Mouse (Mus musculus): ENCODE measurements around the gene Trub2. TPM values are rescaled to one million over a fixed set of nuclear protein-coding genes. Genes with fewer than 3 reads are reported as not detected.

Trub2 gene
- total and polyA plus RNA-seq, 3 experiments: 40.9 to 44.7 TPM; not detected in 1

- no peak overlapping the region for H3K27ac ChIP-seq (ENCODE audit: control insufficient read depth, low read depth, low read length)
- no peak overlapping the region for H3K9ac ChIP-seq (ENCODE audit: control insufficient read depth, low read depth, low read length, poor library complexity, severe bottlenecking)
- DNase-seq (ENCODE audit: low read depth, low spot score): no peak
- H3K9me3 ChIP-seq (replicated peaks; ENCODE audit: insufficient read depth, low read length): no peaks in the 10 kb centered on the region
- no peaks in the 10 kb centered on the region for H3K4me1 ChIP-seq (ENCODE audit: control insufficient read depth in 1 of 2, insufficient read depth in 2 of 2, low read length in 2 of 2)
- H3K79me2 ChIP-seq (ENCODE audit: control insufficient read depth, insufficient read depth, low read length, poor library complexity): no peaks in the 10 kb centered on the region
- no peaks in the 10 kb centered on the region; a peak in 1 of 4 replicates for H3K36me3 ChIP-seq (ENCODE audit: control insufficient read depth in 1 of 2, insufficient read depth in 2 of 2, low read length in 2 of 2)
- TF ChIP-seq CTCF (IDR thresholded peaks at IDR 0.05 in 2 of 3, conservative IDR thresholded peaks at IDR 0.05 in 1 of 3; ENCODE audit: control insufficient read depth in 1 of 3, insufficient read depth in 1 of 3, low read depth in 2 of 3, low read length in 3 of 3, poor library complexity in 1 of 3, severe bottlenecking in 1 of 3): no peak
- no peak for TF ChIP-seq GABPA (IDR thresholded peaks at IDR 0.05; ENCODE audit: low read depth, low read length)
- no peak for TF ChIP-seq MEF2A (IDR thresholded peaks at IDR 0.05; ENCODE audit: extremely low read depth, insufficient replicate concordance, low read depth, low read length, poor library complexity, severe bottlenecking)
- no peak for TF ChIP-seq MAFK (IDR thresholded peaks at IDR 0.05; ENCODE audit: borderline replicate concordance, low read depth, low read length)
- no peak for TF ChIP-seq CHD1 (IDR thresholded peaks at IDR 0.05; ENCODE audit: low read depth, low read length)
- TF ChIP-seq RAD21 (IDR thresholded peaks at IDR 0.05; ENCODE audit: low read depth, low read length): no peak
- TF ChIP-seq NRF1 (IDR thresholded peaks at IDR 0.05; ENCODE audit: insufficient read depth, low read depth, low read length, poor library complexity, severe bottlenecking): no peak
- no peak for TF ChIP-seq MYC (IDR thresholded peaks at IDR 0.05; ENCODE audit: low read depth, low read length)
- TF ChIP-seq RCOR1 (IDR thresholded peaks at IDR 0.05; ENCODE audit: low read depth, low read length): no peak
- no peak for TF ChIP-seq TAL1 (IDR thresholded peaks at IDR 0.05; ENCODE audit: low read length)
- no peak for TF ChIP-seq ZKSCAN1 (IDR thresholded peaks at IDR 0.05; ENCODE audit: low read depth, low read length)
- no peak for TF ChIP-seq ZMIZ1 (IDR thresholded peaks at IDR 0.05; ENCODE audit: low read depth, low read length)
- TF ChIP-seq POLR2A (IDR thresholded peaks at IDR 0.05; ENCODE audit: control insufficient read depth in 1 of 2, insufficient read depth in 1 of 2, low read depth in 1 of 2, low read length in 2 of 2, poor library complexity in 1 of 2): no peak
- TF ChIP-seq USF2 (IDR thresholded peaks at IDR 0.05; ENCODE audit: borderline replicate concordance in 1 of 2, insufficient read depth in 1 of 2, low read depth in 1 of 2, low read length in 2 of 2): no peak
- TF ChIP-seq USF1 (IDR thresholded peaks at IDR 0.05; ENCODE audit: low read depth, low read length): no peak
- no peak for TF ChIP-seq ZC3H11A (IDR thresholded peaks at IDR 0.05; ENCODE audit: low read depth, low read length)
- TF ChIP-seq SIN3A (IDR thresholded peaks at IDR 0.05; ENCODE audit: low read length): no peak
- no peak for TF ChIP-seq MAZ (IDR thresholded peaks at IDR 0.05; ENCODE audit: low read depth, low read length)
- no peak for TF ChIP-seq ZNF384 (IDR thresholded peaks at IDR 0.05; ENCODE audit: low read depth, low read length)
- no peak for TF ChIP-seq ELF1 (IDR thresholded peaks at IDR 0.05; ENCODE audit: low read depth, low read length)
- H3K27me3 ChIP-seq (ENCODE audit: control insufficient read depth in 1 of 2, insufficient read depth in 2 of 2, low read length in 2 of 2): no peaks in the 10 kb centered on the region
- H3K4me3 ChIP-seq (ENCODE audit: control insufficient read depth in 1 of 2, insufficient read depth in 1 of 2, low read depth in 2 of 2, low read length in 2 of 2): no peak overlapping the region
These were observed 50.9 kb downstream of the Trub2 start for GRCm38 (mm10) chr2:29737209-29737925.

All from MEL (cell line).